Mouse (Mus musculus) cortical plate, adult 2 months (tissue): ENCODE results near the gene Supv3l1.

Experiments used
- CTCF ChIP-seq: fragments of 200-500 bp; IDR thresholded peaks from 2 replicates; pipeline ENCODE4 v1.5.1; 2011; ENCODE audit warnings: mild to moderate bottlenecking, control low read depth, low read length; ENCODE audit not compliant: insufficient read depth; ENCODE audit errors: extremely low read depth
- POLR2A ChIP-seq: fragments of 200-500 bp; IDR thresholded peaks from 2 replicates; pipeline ENCODE4 v1.6.1; 2011; ENCODE audit warnings: mild to moderate bottlenecking, low read length, control low read depth; ENCODE audit not compliant: insufficient read depth; ENCODE audit errors: extremely low read depth

DNA sequence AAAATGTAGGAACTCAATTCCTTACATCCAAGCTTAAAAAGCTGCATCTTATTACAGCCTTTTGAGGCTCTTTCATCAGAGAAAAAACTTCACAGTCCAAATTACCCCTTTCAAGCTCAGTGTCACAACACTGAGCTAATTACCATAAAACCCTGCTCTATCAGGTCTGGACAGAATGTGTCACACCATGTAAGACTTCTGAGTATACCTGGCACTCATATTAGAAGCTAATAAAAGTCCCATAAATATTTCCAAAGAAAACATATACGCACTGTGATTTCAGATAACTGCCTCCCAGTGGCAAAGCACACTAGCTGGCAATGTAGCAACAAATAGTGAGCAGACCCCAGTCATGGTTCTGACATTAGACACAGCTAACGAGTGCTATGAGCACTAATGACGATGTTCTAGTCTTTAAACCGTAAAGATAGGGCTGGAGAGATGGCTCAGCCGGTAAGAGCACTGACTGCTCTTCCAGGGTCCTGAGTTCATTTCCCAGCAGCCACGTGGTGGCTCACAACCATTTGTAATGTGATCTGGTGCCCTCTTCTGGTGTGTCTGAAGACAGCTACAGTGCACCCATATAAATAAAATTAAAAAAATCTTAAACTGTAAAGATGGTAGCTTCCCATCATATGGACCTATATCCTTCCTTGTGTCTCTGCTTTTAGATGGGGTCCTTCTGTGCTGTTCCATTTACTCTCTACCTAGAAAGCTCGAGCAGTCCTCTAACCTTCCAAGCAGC lies 31.7 kb upstream of the Supv3l1 start:
- TF ChIP-seq CTCF, result no peak
- no peak for TF ChIP-seq POLR2A
